9 mouse cellular contexts compared by ENCODE assay signal in genomic region chr11:85894731-85895545, GRCm38 (mm10). TPM values are rescaled to one million over a fixed set of nuclear protein-coding genes. Genes with fewer than 3 reads are reported as not detected.
DNase-seq lines count a peak whose midpoint lies in the region; ATAC-seq and TF ChIP-seq lines count a peak whose summit lies in the region.
"Had no signal": no experiment of that assay in that cellular context is flagged by ENCODE, and none has a peak within 500 bp of the region (broad histone marks: within the 10 kb centered on the region; RNA-seq: fewer than 3 reads in every experiment).

No protein-coding gene starts in this region.

- H3K27me3 ChIP-seq in kidney, adult 2 months (replicated peaks; ENCODE audit: control insufficient read depth, insufficient read depth, low read length), result peaks cover 9% of the 10 kb centered on the region
- peaks cover 95% of the 10 kb centered on the region for H3K27me3 ChIP-seq in forebrain, embryonic 13.5 days
- peaks cover 92% of the 10 kb centered on the region for H3K27me3 ChIP-seq in intestine, embryonic 16.5 days (replicated peaks; ENCODE audit: control insufficient read depth, insufficient read depth, low read length)

- H3K36me3 ChIP-seq in kidney, adult 2 months (ENCODE audit: control insufficient read depth, insufficient read depth, low read length), result no peaks in the 10 kb centered on the region
- no peaks in the 10 kb centered on the region for H3K36me3 ChIP-seq in forebrain, embryonic 13.5 days (ENCODE audit: poor library complexity, severe bottlenecking)
- H3K36me3 ChIP-seq in intestine, embryonic 16.5 days (ENCODE audit: control insufficient read depth, insufficient read depth, low read length), result no peaks in the 10 kb centered on the region

- TF ChIP-seq POLR2A in kidney, adult 2 months (IDR thresholded peaks at IDR 0.05; ENCODE audit: low read depth, low read length), result no peak

- H3K9me3 ChIP-seq in forebrain, embryonic 13.5 days (replicated peaks), result no peaks in the 10 kb centered on the region
- H3K9me3 ChIP-seq in intestine, embryonic 16.5 days (ENCODE audit: control insufficient read depth, low read length), result no peaks in the 10 kb centered on the region

- no peak overlapping the region for H3K27ac ChIP-seq in kidney, adult 2 months (ENCODE audit: insufficient read depth, low read depth, low read length)
- H3K27ac ChIP-seq in forebrain, embryonic 13.5 days, result no peak overlapping the region
- H3K27ac ChIP-seq in intestine, embryonic 16.5 days (ENCODE audit: low read length), result no peak overlapping the region

- ATAC-seq in forebrain, embryonic 13.5 days, result 0 out of 2 replicates have a peak, but pooled peaks have one; percentile 13
- no peak; the same call in 1 of the 2 replicates for ATAC-seq in intestine, embryonic 16.5 days

- no peak for TF ChIP-seq CTCF in kidney, adult 2 months (conservative IDR thresholded peaks at IDR 0.05; ENCODE audit: insufficient read depth, insufficient read length, low read depth, low read length)

- peak overlapping the region; percentile 52 for H3K4me2 ChIP-seq in forebrain, embryonic 13.5 days
- peak overlapping the region; percentile 48 for H3K4me2 ChIP-seq in intestine, embryonic 16.5 days (ENCODE audit: low read depth, low read length)

- H3K9ac ChIP-seq in forebrain, embryonic 13.5 days, result no peak overlapping the region
- peak overlapping the region; percentile 37; the same call in 1 of the 2 replicates for H3K9ac ChIP-seq in intestine, embryonic 16.5 days (ENCODE audit: low read depth, low read length)

- WGBS in kidney, adult 2 months, result 8% methylated on average over 43 of the region's 43 CpGs
- WGBS in forebrain, embryonic 13.5 days, result 1% methylated on average over 43 of the region's 43 CpGs
- 3% methylated on average over 43 of the region's 43 CpGs for WGBS in intestine, embryonic 16.5 days

- DNase-seq in kidney, postnatal 10 days, result peak; percentile 65
- no peak for DNase-seq in kidney, adult 2 months
- peak; percentile 42 for DNase-seq in mesoderm, embryonic 11.5 days (ENCODE audit: low read depth, low spot score)
- no peak for DNase-seq in cerebellum, adult 11 months
- no peak for DNase-seq in thymus, postnatal 0 days (ENCODE audit: low spot score)
- DNase-seq in right cerebral cortex, adult 2 months (ENCODE audit: low spot score in 2 of 2), result no peak

- peaks cover 2% of the 10 kb centered on the region; the same call in 1 of the 2 replicates for H3K4me1 ChIP-seq in kidney, adult 2 months (ENCODE audit: control insufficient read depth, insufficient read depth, low read length)
- H3K4me1 ChIP-seq in forebrain, embryonic 13.5 days, result peaks cover 12% of the 10 kb centered on the region
- peaks cover 8% of the 10 kb centered on the region for H3K4me1 ChIP-seq in intestine, embryonic 16.5 days (ENCODE audit: control insufficient read depth, insufficient read depth, low read length)

- no peak overlapping the region for H3K4me3 ChIP-seq in kidney, adult 2 months (ENCODE audit: insufficient read depth, low read depth, low read length)
- H3K4me3 ChIP-seq in forebrain, embryonic 13.5 days, result peak overlapping the region; percentile 21
- H3K4me3 ChIP-seq in intestine, embryonic 16.5 days (ENCODE audit: low read length), result peak overlapping the region; percentile 31

RNA-seq across cellular contexts. Expression of gene Tbx4, which starts 8.7 kb away (rescaled TPM):
- polyA plus RNA-seq in kidney, adult 2 months (2012; rRNA removed), result 0.08 TPM in 2 replicates
- 0.06 and 0.26 TPM in 2 replicates for polyA plus RNA-seq in forebrain, embryonic 13.5 days (2015; fragmentation: Nextera tagmentation; extraction: Ambion mirVana)
- not detected in 2 replicates for polyA plus RNA-seq in intestine, embryonic 16.5 days (2015; fragmentation: Nextera tagmentation; extraction: Ambion mirVana)
- 0.04 TPM in 1 of 2 replicates, not detected in the other for polyA plus RNA-seq in thymus, postnatal 0 days (2015; fragmentation: Nextera tagmentation; extraction: Ambion mirVana)

RNA-seq across cellular contexts. Expression of gene Gm11444, which starts 44.8 kb away (rescaled TPM):
- not detected in 2 replicates for polyA plus RNA-seq in kidney, adult 2 months (2012; rRNA removed)
- polyA plus RNA-seq in forebrain, embryonic 13.5 days (2015; fragmentation: Nextera tagmentation; extraction: Ambion mirVana), result not detected in 2 replicates
- polyA plus RNA-seq in intestine, embryonic 16.5 days (2015; fragmentation: Nextera tagmentation; extraction: Ambion mirVana), result not detected in 2 replicates
- polyA plus RNA-seq in thymus, postnatal 0 days (2015; fragmentation: Nextera tagmentation; extraction: Ambion mirVana), result not detected in 2 replicates
- polyA plus RNA-seq: gonadal fat pad, adult 2 months had no signal

Comparison
In these comparisons a context has a peak if more than half of its experiments do, and no peak if none do; other contexts are left out.
1. DNase-seq: peak in kidney, postnatal 10 days (single experiment) and mesoderm, embryonic 11.5 days (single experiment); none in kidney, adult 2 months (single experiment), cerebellum, adult 11 months (single experiment), thymus, postnatal 0 days (single experiment) and right cerebral cortex, adult 2 months (0 of 2).